Mouse (Mus musculus): Measurements from ENCODE around the gene Gpm6b. TPM values are rescaled to one million over a fixed set of nuclear protein-coding genes. Genes with fewer than 3 reads are reported as not detected.
A peak's percentile ranks its signal among the peaks of the same experiment; 100 is the strongest.

Gene Gpm6b
- 4.6 TPM in 2 replicates for polyA plus RNA-seq (2015; fragmentation: Nextera tagmentation; extraction: Ambion mirVana)

DNA sequence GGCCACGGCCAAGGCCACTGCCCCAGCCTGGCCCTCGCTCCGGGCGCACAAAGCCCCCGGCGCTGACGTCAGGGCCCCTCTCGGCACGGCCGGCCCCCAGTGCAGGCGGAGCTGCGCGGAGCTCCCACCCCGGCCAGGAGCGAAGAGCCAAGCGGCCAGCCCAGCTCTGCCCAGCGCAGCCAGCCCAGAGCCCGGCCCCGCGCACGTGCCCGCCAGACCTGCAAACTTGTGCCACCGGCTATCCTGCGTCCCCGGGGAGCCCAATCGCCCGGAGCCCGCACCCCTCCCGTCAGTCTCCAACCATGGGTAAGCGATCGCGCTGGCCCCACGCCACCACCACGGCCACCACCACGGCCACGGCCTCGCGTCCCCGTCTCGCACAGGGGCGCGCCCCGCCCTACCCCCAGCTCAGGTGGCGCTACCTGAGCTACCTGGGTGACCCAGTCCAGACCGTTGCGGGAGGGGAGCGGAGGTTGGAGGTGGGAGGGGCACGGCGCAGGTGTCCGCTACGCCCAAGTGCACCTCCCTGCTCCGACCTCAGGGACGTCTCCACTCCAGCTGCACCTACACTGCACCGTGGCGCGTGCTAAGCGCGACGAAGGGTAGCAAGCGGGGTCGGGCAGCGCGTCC lies at the start of gene Gpm6b:
Gpm6b (plus strand) TSS at position 81 of the 630 bp plus-strand sequence.
- DNase-seq (ENCODE audit: low spot score) = no peak

- DNase-seq (ENCODE audit: low spot score) = no peak
Observed at GRCm38 (mm10) chrX:166196327-166196726, 42.4 kb upstream of the Gpm6b start.

- no peak for DNase-seq (ENCODE audit: low spot score)
Observed at GRCm38 (mm10) chrX:166198266-166198665, 40.4 kb upstream of the Gpm6b start.

DNA sequence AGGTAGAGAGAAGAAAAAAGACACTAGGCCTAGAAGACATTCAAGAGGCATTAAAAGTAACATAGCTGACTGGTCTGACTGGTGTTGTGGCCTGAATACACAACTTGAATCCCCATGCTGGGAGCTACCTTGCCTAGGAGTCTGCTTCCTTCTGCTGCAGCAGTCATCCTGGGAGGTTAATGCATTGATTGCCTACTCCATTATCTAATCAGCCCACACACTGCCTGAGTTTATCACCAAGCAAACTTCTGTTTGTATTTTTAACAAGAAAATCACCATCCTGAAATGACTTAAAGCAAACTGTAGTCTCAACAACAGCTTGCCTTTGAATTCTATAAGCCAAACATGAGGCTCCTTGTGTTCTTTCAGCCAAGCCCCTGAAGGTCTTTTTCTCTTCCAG lies 38.9 kb upstream of the Gpm6b start:
- DNase-seq (ENCODE audit: low spot score) = no peak

GRCm38 (mm10) chrX:166214576-166214975 lies 24.1 kb upstream of the Gpm6b start:
- no peak for DNase-seq (ENCODE audit: low spot score)

DNA sequence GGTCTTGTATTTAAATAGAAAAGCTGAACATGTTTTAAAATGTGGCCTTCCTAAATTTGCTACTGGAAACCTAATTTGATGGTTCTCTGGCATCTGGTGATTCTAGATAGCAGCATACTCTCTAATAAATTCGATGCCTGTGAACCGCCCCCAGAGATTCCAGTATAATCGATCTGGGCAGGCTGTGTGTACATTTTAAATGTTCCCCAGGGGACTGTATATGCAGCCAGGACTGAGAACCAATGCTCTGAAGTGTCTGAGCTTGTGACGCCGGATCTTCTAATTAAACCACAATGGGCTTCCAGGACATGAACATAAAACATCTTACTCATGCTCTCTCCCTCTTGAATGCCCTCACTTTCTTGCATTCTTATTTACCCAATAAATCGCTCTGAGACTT lies 22.5 kb upstream of the Gpm6b start:
- DNase-seq (ENCODE audit: low spot score) = no peak

DNA sequence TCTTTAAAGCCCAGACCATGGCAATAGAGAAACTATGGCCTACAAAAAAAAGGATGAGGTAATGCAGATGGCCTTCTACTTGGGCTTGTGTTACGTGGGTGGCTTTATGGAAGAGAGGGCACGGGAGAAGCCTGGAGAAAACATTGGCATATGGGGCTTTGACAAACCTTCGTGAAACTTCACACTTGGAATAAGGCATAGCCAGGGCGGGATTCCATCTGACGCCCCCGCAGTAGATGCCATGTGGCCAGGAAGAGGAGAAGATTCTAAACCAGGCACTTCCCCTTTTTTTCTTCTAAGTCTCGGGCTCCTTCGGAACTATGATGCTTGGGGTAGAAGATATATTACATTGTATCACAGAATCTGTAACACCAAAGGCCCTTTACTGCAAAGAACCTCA lies 22.0 kb upstream of the Gpm6b start:
- DNase-seq (ENCODE audit: low spot score) = no peak

GRCm38 (mm10) chrX:166219331-166219730 lies 19.4 kb upstream of the Gpm6b start:
- DNase-seq (ENCODE audit: low spot score) = no peak

DNA sequence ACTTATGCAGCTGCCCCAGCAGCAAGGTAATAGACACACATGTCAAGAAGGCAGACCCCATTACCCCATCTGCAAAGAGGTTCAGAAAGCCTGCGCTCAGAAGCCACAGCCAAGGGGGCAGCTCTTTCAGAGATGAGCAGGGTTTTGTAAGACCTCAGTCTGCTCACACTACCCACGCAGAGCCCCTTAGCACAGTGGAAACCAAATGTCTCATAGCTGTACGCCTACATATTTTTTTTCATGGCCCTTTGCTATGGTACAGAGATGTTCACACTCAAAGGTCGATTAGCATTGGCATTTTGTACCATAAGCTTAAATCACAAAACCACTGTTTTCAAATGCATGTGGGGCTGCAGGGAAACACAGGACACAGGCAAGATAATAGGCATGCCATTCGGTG lies 11.9 kb upstream of the Gpm6b start:
- DNase-seq (ENCODE audit: low spot score) = no peak

- no peak for DNase-seq (ENCODE audit: low spot score)
Observed at GRCm38 (mm10) chrX:166229750-166230149, 9.0 kb upstream of the Gpm6b start.

GRCm38 (mm10) chrX:166230515-166231267 lies 8.0 kb upstream of the Gpm6b start:
- DNase-seq (ENCODE audit: low spot score) = no peak

DNA sequence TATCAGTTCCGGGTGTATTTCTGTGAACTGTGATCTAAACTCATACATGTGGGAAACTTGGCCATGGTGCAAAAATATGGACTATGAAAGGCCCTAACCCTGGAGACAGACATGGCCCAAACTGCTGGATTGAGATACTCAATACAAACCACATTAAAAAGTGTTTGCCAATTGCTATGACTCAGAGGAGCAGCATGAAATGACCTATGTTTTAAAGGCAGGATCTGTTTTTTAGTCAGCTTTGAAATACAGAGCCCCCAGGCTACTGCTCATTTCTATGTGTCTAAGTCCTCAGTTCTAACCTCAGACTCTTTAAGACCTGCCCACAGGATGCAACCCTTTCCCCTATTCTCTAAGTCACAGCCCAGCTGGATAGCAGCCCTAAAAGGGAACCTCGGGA lies 2.6 kb upstream of the Gpm6b start:
- DNase-seq (ENCODE audit: low spot score) = no peak

DNA sequence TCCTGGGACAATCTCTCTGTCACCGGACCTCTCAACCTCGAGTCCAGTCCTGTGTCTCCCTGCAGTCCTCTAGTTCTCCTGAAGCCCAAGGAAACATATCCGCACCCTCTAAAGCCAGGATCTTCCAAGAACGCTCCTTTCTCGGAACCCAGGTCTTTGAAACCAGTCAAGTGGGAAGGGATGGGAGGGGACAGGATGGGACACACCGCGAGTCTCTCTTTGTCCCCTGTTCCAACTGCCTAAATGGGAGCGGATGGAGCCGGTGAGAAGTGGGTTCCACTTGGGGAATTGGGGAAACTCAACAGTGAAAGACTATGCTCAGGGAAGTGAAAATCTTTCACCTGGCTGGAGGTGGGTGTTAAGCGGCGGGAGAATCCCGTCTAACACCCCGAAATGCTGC lies 809 bp downstream of the Gpm6b start:
- DNase-seq (ENCODE audit: low spot score) = no peak

DNA sequence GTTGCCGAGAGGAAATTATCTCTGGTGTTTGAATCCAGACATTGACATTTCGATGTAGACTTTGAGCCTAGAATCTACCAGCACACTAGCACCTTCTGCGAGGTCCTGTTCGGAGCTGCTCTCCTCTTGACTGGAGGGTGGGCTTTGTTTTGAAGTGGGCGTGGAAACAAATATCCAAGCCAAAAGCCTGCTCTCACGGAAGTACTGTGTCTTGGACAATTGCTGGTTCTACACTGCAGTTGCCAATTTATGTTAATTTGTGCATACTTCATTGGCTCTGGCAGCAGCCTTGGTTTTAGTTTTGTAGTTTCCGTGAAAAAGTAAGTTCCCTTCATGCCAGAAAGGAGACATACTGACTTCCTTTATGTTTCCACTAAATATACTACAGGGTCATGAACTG lies 2.0 kb downstream of the Gpm6b start:
- DNase-seq (ENCODE audit: low spot score) = no peak

DNA sequence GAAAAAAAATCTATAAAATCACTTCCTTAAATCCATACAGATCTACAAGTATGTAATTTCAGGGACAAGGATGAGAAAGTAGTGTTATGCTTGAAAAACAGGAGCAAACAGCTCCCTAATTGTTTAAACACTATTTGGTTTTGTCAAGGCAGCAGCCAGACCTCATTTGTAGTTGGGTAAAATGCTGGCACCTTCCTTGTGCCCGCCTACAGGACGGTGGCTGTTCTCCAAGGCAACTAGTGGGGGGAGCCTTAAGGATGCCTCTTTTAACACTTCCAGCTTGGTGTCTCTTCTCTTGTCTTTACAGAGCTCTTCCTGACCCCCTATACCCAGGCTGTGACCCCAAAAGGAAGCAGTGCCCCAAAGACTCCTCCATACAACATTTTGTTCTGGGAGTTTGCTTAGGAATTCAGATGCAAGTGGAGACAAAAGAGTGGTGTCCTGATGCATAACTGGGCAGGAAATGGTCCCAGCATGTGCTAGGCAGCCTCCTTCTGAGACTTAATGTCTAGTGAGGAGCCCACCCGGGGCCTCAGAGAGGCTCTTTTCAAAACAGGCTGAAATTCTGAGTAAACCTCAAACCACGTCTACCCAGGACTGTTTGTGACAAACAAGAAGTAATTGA lies 4.7 kb downstream of the Gpm6b start:
- no peak for DNase-seq (ENCODE audit: low spot score)

- peak; percentile 4 for DNase-seq (ENCODE audit: low spot score)
Observed at GRCm38 (mm10) chrX:166271489-166271888, 32.8 kb downstream of the Gpm6b start.

DNA sequence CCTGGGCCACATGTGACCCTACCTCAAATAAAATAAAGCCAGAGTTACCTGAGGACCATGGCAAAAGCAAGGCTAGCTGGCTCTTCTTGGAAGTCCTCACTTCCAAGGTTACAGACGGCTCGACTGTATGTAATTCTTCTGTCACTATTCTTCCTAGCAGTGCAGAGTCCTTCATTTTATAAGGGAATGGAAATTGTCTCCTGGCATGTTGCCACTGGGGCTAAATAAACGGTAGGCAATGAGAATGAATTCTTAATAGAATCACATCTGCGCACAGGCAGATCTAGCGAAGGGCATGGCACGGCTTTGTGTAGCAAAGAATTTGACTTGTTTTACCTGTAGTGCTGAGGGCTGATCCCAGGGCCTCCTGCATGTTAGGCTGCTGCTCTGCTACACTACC lies 33.9 kb downstream of the Gpm6b start:
- DNase-seq (ENCODE audit: low spot score) = no peak

DNA sequence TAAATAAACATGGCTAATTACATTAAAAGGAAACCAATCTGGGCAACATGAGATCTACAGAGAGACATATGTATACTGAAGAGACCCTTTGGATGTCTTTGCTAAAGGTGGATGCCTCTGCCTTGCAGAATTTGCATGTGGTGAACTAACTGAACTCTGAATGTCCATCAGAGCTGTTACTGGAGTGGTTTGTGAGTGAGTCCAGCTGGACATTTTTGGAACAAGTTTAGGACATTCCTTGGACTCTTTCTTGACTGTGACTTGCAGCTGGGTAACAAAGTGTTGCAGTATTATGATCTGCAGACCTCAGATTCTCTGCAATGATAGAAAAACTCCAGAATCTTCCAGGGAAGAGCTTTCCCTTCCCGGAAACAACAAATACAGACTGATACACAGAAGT lies 41.1 kb downstream of the Gpm6b start:
- no peak for DNase-seq (ENCODE audit: low spot score)

- no peak for DNase-seq (ENCODE audit: low spot score)
Observed at GRCm38 (mm10) chrX:166286760-166287483, 48.2 kb downstream of the Gpm6b start.

DNA sequence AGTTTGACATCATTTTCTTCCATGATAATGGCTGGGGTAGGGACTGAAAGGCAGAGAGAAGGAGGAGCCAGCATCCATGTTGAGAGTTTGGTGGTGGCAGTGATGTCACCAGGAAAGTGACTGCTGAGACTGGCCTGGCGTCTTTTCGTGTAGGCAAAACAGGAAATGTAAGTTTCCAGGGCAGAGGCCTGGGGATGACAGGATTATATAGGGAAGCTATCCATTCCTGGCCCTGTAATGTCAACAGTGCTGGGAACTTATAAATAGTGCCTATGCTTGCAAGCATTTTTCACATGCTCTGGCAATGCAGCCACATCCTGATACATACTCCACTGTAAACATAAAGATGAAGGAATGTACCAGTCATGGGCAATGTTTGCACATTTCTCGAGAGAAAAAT lies 52.6 kb downstream of the Gpm6b start:
- no peak for DNase-seq (ENCODE audit: low spot score)

DNA sequence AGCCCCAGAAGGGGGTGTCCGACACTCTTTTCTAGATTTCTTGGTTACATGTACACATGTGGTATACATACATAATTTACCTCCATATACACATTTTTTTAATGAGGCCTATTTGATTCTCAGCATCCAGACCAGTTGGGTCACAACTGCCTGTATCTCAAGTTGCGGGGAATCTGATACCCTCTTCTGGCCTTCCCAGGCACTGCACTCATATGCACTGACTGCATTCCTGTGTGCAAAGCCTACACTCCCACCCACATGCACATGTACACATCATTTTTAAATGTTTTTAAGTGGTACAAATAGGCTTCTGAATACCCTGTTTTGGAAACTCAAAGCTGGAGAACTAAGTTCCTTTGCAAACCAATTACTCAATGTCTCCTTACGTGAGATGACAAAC lies 54.8 kb downstream of the Gpm6b start:
- no peak for DNase-seq (ENCODE audit: low spot score)

DNA sequence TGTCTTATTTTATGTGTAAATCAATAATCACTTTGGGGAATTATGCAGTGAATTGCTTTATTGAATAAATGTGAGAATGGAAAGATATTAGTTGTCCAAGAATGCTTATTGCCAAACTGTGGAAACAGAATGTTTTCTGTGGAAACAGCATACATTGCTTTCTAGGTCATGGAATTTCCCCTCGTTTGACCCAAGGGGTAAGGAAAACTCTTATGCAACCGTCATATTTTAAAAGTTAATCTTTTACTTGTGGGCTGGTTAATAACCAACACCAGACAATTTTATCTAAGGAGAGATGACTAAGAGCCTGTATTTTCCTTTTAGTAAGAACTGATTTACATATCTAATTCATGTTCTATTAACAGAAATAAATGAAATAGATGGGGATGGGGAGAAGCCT lies 64.1 kb downstream of the Gpm6b start:
- no peak for DNase-seq (ENCODE audit: low spot score)
